Mouse (Mus musculus): ENCODE measurements around the gene Nek1.
"Not testable (repeated sequence)": the region's sequence is repeated elsewhere in the genome, so short reads cannot be mapped to it uniquely, and the experiment has no call there.

Nek1 gene

DNA sequence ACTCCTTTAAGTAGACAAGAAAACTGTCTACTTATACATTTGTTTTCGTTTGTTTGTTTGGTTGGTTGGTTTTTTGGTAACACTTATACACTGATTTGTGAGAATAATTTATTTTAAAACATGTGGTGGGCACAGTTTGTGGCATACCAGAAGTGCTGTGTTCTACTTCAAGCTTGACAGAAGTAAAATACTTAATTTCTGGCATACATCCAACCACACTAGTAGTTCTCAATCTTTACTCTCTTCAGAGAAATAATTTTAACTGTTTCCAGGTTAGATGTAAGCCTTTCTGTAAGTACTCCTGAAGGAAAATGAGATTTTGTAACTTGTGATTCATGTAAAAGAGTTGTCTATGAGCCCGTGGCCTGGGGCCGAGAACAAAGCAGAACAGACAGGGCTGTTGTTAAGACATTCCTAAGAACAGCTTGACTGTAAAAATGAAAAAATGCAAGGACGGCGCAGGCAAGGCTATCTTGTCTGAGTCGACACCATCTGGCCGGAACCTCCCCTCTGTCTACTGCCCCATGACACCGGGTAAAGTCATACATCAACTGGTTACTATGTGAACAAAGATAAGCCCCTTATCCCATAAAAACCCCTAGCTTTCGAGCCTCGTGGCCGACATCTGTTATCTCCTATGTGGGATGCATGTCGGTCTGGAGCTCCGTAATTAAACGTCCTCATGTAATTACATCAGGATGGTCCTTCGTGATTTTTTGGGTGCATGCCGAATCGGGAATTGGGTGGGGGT is 8.6 kb upstream of the Nek1 start:
- not testable (repeated sequence) for DNase-seq (ENCODE audit: low spot score in 2 of 2)

DNA sequence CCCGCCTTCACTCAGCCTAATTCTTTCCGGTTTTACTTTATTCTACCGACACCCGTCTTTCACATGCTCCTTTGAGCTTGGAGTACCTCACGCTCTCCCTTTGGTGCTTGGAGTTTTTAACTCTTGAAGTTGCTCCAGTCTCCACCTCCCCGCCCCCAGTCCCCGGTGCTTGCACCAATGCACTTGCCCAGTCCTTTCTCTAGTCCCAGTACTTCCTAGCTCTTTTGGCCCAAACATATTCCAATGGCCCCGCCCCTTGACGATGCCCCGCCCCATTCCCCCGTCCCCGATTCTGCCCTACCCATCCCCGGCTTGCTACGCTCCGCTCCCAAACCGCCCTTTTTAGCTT is 460 bp upstream of the Nek1 start:
- no peak for DNase-seq (ENCODE audit: low spot score in 2 of 2)

DNA sequence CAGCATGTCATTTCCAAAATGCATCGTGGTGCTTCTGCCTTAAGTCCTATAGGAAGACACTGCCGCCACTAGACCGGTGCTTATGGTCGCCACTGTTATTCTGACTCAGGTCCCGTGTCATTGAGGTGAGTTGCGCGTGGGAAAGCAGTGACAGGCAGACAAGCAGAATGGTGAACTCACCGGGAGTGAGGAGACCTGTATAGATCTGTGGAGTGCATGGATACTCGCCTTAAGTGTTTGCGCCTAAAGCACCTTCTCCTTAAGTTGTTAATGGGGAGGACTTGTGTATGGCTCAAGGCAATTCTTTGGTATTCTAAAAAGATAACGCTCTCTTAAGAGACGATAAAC is 618 bp downstream of the Nek1 start:
- DNase-seq (ENCODE audit: low spot score in 2 of 2) = no peak

DNA sequence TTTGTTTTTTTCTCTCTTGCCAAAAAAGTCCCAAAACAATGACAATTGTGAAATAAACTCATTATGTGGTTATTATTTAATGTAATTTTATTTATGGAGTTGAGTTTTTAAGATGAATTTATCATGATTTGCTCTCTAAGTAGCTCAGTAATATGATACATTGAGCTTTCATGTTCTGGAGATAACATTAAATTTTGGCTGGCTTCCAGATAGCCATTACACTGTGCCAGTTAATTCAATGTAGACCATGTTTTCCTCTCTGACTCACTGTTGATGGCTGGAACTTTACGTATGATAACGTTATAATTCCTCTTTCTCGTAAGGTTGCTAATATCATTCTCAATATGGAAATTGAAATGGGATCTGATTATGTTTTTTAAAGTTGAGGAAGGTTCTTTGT is 3.5 kb downstream of the Nek1 start:
- DNase-seq (ENCODE audit: low spot score in 2 of 2) = no peak

DNA sequence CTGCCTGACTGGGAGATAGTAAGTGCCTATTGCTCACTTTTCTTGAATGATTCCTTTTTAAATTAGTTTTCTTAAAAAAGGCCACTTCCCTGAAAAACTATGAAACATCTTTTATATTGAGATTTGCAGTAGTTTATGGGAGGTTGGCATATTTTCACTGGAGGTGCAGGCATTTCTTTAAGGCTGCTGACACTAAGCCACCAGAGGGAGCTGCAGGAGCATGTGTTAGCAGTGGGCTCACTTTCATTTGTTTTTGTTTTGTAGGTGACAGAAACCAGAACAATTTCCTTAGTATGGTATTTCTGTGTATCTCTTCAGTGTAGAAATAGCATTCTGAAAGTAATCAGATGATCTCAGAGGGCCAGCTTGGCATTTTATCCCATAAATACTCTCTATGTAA is 49.0 kb downstream of the Nek1 start:
- DNase-seq (ENCODE audit: low spot score in 2 of 2) = peak; percentile 49 to 65

DNA sequence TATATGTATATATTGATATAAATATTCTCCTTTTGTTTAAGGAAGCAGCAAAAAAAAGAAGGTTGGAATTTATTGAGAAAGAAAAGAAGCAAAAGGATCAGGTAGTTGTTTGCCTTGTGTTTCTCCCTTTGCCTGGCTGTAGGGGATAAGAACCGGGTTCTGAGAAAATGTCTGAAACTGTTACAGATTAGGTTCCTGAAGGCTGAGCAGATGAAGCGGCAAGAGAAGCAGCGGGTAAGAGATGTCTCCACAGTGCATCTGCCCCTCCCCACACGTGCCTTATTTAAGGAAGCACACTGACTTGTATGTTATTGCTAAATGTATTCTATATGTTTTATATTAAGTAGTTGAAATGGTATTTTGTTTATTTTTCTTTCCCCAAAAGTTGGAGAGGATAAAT is 50.9 kb downstream of the Nek1 start:
- DNase-seq (ENCODE audit: low spot score in 2 of 2) = no peak

DNA sequence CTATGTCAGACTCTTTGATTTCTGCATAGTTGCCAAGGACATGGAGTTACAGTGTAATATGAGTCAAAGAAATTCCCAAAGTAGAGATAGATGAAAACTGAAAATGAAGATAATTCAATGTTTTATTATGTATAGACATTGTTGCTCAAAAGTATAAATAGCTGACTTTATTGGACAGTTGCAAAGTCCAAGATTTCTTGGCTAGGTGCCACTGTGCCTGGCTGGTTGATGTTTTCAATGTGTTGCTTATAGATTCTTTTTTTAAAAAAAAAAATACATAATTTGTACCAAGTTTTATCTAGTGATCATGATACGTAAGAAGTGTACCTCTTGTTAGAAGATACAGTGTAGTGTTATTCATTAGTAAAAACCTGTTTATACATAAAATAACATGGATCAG is 53.8 kb downstream of the Nek1 start:
- no peak for DNase-seq (ENCODE audit: low spot score in 2 of 2)

DNA sequence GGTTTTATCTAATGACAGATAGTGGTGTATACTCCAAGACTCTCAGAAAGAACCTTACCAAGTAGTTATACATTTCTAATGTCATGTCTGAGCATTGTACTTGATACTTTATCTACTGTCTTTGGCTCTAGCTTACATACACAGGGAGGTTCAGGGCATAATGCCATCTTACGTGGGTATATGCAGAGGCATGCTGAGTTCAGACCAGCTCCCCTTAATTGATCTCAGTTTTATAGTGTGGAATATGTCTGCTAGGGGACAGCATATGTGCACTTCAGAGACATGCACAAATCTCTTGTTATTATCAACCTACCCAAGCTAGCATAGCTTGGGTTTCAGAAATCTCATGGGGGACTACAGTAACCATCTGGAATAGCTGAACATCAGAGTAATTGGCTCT is 60.0 kb downstream of the Nek1 start:
- DNase-seq (ENCODE audit: low spot score in 2 of 2) = no peak

DNA sequence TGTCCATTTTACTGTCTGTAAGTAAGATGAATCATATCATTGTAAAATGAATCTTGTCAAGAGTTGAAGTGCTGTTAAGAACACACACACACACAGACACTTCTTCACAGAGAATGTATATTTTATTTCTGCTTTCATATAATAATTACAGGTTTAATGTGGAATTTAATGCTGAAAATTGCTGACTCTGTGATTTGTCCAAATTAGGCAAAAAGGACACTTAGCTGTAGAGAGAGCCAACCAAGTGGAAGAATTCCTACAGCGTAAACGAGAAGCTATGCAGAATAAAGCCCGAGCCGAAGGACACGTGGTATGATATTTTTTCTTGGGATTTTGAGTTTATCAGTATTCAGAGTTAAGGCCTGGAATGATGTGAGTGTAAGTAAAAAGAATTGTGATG is 61.3 kb downstream of the Nek1 start:
- DNase-seq (ENCODE audit: low spot score in 2 of 2) = no peak

DNA sequence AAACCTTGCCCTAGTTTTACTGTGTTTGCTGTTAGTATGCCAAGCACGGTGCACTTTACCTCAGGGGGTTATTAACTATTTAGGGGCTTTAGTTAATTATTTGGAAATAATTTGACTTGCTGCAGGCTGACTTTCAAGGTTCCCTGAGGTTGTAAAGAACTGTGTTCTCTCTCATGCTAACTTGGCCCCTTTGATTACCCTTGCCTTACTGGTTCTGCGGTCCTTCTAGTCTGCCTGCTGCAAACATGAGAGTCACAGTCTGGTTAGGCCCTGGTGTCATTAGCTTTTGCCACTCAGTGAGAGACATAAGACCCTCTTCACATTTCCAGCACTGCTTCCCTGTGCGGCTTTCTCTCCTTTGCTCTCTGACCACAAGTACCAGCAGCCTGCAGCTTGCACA is 64.0 kb downstream of the Nek1 start:
- no peak for DNase-seq (ENCODE audit: low spot score in 2 of 2)

DNA sequence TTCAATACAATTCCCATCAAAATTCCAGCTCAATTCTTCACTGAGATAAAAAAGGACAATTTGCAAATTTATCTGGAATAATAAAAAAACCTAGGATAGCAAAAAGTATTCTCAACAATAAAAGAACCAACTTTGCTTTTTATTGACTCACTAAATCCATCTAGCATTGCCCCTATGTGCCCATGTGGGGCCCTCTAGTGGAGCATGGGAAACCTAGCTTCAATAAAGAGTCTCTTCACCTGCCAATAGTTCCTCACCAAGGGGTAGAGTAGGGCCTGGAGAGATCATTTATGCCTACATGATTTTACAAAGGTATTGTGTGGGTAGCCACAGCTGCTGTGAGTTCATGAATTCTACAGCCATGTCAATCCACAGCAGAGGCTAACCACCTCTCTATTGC is 66.1 kb downstream of the Nek1 start:
- DNase-seq (ENCODE audit: low spot score in 2 of 2) = no peak

DNA sequence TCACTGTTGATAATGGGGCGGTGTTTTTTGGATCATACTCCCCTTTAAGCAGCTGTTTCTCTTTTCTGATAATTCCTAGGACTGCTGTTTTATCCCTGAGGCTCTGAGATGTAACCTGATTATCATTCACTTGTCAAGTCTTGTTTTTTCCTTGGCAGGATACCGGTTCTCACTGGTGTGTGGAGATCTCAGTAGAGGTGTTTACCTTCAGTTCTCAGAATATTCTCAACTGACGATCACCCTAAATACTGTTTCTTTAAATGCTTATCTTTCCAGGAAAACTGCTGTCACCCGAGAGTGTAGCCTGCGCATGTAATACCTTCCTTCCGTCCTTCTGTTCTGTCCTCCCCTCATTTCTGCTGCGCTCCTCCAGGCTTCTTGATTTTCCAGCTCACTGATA is 67.4 kb downstream of the Nek1 start:
- no peak for DNase-seq (ENCODE audit: low spot score in 2 of 2)

DNA sequence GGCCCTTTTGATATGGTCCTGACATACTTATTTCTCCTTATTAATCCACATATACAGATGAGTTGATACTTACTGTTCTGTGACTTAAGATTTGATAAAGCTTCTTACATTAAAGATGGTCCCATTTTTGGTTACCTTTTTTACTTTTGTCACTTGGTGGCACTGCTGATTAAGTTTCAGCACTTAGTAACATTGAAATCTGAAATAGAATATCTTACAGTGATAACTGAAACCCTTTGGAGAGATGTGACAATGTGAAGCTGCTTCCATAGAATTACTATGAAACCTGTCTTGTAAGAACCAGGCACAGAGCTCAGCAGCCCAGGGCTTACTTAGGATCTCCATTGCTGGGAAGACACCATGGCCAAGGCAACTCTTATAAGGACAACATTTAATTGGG is 82.1 kb downstream of the Nek1 start:
- no peak for DNase-seq (ENCODE audit: low spot score in 2 of 2)

DNA sequence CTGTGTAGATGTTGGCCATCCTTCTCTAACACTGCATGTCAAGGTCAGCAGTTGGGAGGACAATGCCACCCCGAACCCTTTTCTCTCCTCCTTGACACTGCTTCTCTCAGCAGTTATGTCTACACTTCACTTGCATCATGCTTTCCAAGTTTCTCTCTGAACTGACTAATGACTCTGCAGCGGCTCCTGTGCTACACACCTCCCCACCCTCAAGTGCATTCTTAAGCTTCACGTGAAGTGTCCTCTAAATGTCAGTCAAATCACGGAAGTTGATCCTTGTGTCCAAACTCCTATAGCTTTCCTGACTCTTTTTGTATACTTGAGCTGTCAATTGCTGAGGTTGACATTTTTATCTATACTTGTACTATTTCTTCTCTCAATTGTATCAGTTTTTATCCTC is 117.5 kb downstream of the Nek1 start:
- no peak for DNase-seq (ENCODE audit: low spot score in 2 of 2)

DNA sequence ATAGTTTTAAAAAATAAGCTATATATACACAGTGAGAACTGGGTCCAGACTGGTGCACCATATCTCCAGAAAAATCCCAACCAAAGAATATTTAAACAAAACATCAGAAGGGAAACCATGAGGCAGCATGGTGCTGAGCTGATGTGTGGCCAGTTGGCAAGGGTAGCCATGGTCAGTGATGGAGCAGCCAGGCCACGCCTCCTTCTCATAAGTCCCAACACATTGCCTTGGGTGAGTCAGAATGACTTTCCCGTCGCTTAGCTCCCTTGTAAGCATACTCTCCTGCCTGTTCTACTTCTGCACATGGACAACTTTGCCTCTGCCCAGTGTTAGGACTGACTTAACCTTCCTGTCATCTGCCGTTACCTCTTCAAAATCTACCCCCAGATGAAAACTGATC is 118.9 kb downstream of the Nek1 start:
- no peak for DNase-seq (ENCODE audit: low spot score in 2 of 2)

DNA sequence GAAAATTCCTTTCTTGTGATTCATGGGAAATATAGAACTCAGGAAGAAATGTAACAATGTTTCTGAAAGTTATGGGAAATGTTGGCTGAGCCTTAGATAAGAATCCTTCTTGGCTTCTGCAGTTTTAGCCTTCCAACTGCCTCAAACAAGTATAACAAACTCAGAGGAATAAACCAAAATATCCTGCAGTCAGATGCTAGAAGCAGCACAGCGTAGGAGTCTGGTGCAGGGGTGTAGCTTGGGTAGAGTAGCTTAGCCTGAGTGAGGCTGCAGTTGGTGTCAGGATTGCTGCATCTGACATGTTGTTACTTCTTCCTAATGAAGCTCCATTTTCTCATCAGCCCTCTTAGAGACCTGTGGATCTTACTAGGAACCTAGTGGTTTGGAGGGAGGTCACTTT is 128.6 kb downstream of the Nek1 start:
- DNase-seq (ENCODE audit: low spot score in 2 of 2) = no peak

DNA sequence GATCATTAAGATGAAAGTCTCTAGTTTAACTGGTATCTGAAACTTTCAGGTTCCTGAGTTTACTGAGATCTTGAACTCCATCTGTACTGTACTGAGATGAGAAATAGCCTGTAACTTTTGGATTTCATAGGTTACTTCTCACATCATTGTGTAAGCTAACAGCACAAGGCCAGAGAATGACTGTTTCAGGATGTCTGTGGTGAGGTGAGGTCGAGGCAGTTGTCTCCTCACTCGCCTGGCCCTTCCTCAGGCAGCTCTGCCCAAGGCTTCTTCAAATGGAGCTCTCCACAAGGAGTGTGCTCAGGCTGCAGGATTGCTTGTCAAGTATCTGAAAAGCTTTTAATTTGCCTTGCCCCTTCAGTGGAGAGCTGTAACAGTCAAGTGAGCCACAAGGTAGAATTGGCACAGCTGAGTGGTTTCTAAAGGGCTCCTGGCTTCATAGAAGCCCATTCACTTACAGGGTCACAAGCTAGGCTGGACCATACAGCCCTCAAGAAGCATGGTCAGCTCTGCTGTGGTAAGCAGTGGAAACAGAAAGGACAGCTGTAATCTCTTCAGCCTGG is 134.4 kb downstream of the Nek1 start:
- no peak for DNase-seq (ENCODE audit: low spot score in 2 of 2)

DNA sequence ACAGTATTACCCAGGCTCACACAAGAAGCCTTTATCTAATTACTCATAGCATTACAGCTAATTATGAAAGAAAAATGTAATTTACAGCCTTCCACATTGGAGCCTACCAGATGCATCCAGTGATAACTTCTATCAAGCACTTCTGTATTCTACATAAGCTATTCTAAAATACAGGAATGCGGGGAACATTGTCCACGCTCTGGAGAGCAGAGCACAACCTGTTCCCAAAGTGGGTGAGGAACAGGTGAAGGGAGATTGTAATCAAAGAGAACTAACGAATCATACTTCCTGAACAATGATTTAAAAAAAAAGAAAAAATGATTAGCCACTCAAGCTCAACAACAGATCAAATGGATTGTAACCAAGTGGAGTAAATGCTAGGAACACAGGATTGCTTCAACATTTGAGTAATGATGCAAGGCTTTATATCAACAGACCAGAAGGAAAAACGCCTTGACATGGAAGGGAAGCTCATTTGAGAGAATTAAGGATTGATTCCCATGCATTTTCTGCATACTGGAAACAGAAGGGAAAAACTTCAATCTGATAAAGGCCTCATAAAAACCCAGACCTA is 139.7 kb downstream of the Nek1 start:
- no peak for DNase-seq (ENCODE audit: low spot score in 2 of 2)

DNA sequence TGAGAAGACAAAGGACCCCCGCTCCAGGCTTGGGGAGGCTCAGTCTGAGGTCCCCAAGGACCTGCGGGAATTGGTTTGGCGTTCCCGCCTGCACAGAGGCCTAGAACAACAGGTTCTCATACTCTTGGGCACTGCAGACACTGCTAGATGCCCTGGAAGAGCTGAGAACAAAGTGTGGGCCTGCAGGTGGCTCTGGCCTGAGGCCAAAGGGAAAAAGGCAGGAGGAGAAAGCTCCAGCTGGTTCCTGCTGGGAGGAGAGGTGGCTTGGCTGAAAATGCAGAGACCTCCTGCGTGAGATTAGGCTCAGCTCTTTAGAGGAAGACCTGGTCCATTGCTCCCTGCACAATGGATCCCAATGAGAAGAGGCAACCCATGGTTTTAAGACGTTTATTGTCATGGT is 148.9 kb downstream of the Nek1 start:
- DNase-seq (ENCODE audit: low spot score in 2 of 2) = no peak

DNA sequence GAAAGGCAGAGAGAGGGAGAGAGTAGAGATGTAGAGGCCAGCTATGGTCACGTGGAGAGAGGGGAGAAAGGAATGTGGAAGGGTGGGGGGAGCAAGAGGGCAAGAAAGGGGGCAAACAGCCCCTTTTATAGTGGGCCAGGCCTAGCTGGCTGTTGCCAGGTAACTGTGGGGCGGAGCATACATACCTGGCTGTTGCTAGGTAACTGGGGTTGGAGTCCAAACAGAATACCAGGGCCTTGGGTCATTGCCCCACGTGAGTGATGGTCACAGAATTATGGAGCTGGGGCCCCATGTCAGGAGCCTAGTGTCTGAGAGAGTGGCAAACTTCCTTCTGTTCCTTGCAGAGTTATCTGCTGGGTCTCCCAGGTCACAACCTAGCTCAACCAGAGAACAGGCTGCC is 149.3 kb downstream of the Nek1 start:
- DNase-seq (ENCODE audit: low spot score in 2 of 2) = no peak

DNA sequence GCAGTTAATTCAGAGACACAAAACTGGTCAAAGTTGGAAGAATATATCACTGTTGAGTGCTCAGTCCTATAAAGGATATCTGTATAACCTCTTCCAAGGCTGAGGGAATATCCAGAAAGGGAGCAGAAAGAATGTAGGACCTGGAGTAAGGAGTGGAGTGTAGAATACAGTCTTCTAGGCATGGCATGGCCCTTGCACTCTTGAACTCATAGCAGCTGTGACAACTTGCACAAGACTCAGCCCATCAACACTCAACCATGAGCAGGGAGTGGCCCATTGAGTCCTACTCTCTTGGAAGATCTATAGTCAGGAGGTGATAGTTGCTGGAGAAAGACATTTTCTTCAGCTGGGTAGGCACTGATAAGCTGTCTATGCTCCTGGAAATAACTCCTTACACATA is 149.8 kb downstream of the Nek1 start:
- DNase-seq (ENCODE audit: low spot score in 2 of 2) = no peak

DNA sequence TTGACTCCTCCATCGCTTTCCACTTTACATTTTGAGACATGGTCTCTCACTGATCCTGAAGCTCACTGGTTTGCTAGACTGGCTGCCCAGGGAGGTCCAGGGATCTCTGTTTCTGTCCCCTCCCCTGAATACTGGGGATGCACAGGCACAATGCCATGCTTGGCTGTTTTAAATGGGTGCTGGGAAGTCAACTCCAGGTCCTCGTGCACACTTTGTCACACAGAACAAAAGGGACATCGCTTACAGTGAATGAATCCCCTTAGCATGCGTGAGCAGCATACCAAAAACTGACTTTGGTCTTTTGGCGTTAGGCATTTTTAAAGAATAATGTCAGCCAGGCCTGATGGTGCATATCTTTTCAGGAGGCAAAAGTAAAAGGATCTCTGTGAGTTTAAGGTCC is 155.7 kb downstream of the Nek1 start:
- DNase-seq (ENCODE audit: low spot score in 2 of 2) = no peak

DNA sequence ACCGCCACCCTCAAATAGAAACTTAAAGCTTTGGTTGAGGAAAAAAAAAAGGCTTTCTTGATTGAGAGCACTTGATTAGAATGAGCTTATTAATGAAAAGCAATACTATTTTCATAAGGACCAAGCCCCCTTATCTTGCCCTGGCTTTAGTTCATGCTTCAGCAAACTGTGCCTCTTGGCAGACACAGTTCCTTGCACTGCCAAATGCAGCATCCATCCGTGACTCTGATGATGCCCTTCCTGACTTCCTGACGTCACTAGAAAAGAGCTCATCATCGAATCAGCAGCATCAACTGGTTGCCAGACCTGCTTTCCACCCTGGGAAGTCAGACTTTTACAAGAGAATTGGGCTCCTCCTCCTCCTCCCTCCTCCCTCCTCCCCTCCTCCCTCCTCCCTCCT is 157.6 kb downstream of the Nek1 start:
- no peak for DNase-seq (ENCODE audit: low spot score in 2 of 2)

DNA sequence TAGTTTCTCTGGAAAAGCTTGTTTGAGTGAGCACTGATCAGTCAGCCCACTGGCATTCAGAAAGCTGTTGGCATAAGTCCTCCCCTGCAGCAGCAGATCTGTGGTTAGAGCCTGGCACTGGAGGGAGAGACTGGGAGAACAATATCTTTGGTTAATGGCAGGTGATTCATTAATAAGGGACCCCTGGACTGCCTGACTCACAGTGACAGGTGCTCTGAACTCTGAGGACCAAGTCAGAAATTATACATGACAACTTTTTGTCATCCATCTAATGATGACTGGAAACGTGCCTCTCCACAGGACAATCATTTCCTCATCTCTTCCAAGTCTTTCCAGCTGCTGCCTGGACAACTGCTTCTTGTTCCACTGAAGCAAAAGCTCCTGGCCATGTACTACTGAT is 163.4 kb downstream of the Nek1 start:
- DNase-seq (ENCODE audit: low spot score in 2 of 2) = no peak
